Mouse (Mus musculus) CD4-positive, CD25-positive, alpha-beta regulatory T cell, adult 9 weeks (primary cell): ENCODE results near the gene Pnma3. TPM values are rescaled to one million over a fixed set of nuclear protein-coding genes. Genes with fewer than 3 reads are reported as not detected.

Experiments used
- polyA plus RNA-seq: library from polyadenylated mRNA; unstranded; fragments of 100-300 nt; shearing (Covaris generic); gene quantifications from one replicate; pipeline ENCODE4 v1.2.1, GENCODE M21; 2017

Pnma3 gene
- not detected for polyA plus RNA-seq

GRCm38 (mm10) chrX:73064415-73064793 lies at the start of gene Pnma3:
Pnma3 (plus strand) TSS chrX:73064787.

DNA sequence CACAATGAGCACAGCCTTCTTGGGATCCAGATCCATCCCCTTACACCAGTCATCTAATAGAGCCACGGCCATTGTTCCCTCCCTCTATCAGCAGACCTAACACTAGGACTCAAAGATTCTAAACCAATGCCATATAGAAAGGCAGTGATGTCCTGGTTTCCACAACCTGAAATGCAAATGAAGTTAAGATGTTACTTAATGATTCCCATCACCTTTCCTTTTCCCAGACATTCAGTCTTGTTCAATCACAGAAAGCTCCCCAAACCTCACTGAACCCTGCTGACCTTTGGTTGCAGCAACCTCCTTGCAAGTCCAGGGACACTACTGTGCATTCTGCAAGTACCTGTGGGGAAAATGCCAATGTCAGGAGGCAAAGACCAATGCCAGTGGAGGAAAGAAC lies 27.6 kb upstream of the Pnma3 start, which contains the start of gene Pnma5:
Gene Pnma5 (minus strand): TSS at position 101 of the 400 bp plus-strand sequence.

DNA sequence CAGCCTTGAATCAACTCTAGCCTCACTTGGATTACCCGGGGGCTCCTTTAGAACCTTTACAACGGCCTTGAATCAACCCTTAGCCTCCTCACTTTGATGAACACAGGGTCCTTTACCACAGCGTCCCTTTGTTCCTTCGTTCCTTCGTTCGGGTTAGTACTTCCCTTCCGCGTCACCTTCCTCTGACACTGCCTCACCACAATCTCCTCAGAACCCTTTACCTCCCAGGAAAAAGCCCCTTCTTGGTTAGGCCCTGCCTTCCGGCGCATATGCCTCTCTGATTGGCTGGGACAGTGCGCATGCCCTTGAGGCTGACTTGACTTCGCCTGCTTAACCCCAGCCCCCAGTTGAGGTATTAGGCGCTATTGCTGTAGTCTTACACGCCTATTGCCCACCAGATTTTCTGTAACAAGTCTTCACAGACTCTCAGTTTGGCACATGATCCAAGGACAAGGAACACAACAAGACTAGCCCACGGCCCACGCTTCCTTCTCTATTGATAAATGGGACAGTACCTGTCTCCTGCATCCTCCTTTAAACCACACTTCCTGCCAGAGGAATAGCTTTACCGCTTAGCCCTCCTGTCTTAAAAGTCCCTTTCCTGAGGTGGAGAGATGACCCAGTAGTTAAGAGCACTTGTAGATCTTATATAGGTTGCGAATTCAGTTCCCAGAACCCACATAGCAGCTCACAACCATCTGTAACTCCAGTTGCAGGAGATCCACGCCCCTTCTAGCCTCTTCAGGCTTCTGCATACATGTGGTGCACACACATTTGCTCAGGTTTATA lies 17.9 kb downstream of the Pnma3 start, which contains the start of gene Xlr4a:
Gene Xlr4a (minus strand): TSS at position 212 of the 789 bp plus-strand sequence.

GRCm38 (mm10) chrX:73096941-73097508 lies 32.4 kb downstream of the Pnma3 start, which contains the start of gene Xlr3a:
Xlr3a (minus strand) TSS chrX:73097095.

GRCm38 (mm10) chrX:73116747-73117146 lies 52.2 kb downstream of the Pnma3 start, which contains the start of gene Gm14685:
Gm14685 (plus strand) TSS chrX:73117047.

Other genes starting within 250 kb of the Pnma3 start
- not detected for gene Gabrq, start 239.6 kb upstream of the Pnma3 start, polyA plus RNA-seq
- gene Cetn2, start 146.4 kb upstream of the Pnma3 start, polyA plus RNA-seq: 142 TPM
- gene Nsdhl, start 146.2 kb upstream of the Pnma3 start, polyA plus RNA-seq: 22.2 TPM
- 0.07 TPM for gene Zfp185, start 77.4 kb upstream of the Pnma3 start, polyA plus RNA-seq
- gene Pnma5, start 27.7 kb upstream of the Pnma3 start, polyA plus RNA-seq: not detected
- gene Xlr4a, start 17.7 kb downstream of the Pnma3 start, polyA plus RNA-seq: 118 TPM
- gene Xlr3a, start 32.3 kb downstream of the Pnma3 start, polyA plus RNA-seq: 1.1 TPM
- 0.11 TPM for gene Gm14685, start 52.3 kb downstream of the Pnma3 start, polyA plus RNA-seq
- gene Xlr5b, start 84.0 kb downstream of the Pnma3 start, polyA plus RNA-seq: not detected
- 0.20 TPM for gene DXBay18, start 84.7 kb downstream of the Pnma3 start, polyA plus RNA-seq
- not detected for gene Spin2d, start 112.2 kb downstream of the Pnma3 start, polyA plus RNA-seq
- gene Xlr3b, start 127.4 kb downstream of the Pnma3 start, polyA plus RNA-seq: 13.7 TPM
- gene Xlr4b, start 149.5 kb downstream of the Pnma3 start, polyA plus RNA-seq: 160 TPM
- 2.7 TPM for gene F8a, start 163.5 kb downstream of the Pnma3 start, polyA plus RNA-seq
- 113 TPM for gene Xlr4c, start 178.3 kb downstream of the Pnma3 start, polyA plus RNA-seq
- gene Xlr3c, start 200.6 kb downstream of the Pnma3 start, polyA plus RNA-seq: not detected
- gene Xlr5a, start 228.2 kb downstream of the Pnma3 start, polyA plus RNA-seq: not detected
- gene Xlr5c, start 228.2 kb downstream of the Pnma3 start, polyA plus RNA-seq: not detected